Mouse (Mus musculus): ENCODE measurements at regions not wholly inside any gene's neighbourhood (a gene's known extent, or its start where the extent isn't known, plus 50 kb on each side); places are given as distances from the start of the nearest gene placed in this dataset.

DNA sequence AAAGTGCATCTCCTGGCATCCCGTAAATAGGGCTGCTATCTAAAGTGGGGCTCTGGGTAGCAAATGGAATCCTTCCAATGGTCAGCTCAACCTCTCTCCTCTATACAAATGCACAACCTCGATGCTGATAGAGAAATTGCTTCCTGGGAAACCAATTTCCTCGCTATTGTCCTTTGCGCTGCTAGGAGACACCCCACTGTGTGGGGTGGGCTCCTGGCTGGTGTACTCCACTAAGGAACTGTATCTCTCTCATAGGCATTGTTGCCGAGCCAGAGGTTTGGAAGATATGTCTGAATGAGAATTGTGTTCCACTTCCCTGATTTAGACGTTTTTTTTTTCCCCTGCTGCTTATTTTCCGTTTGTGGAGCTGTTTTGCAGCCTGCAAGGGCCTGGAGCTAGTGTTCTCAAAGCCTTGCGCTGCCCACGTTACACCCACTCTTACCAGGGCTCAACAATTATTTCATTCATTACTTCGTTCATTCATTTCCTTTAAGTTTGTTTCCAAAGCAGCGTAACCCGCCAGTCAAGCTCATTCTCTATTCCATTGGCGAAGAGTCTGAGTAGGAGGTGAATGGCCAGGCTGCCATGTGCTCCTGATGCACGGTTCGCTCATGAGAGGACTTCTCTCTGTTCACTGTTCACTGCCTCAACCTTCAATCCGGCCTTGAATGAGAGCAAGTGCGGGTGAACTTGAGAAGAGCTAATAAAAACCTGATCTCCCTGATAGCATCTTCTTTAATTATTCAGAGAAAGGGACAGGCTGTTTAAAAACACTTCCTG lies 76.5 kb upstream of the Barx2 start:
- no peak overlapping the region for H3K27ac ChIP-seq (replicated peaks; ENCODE audit: low read depth, low read length)
- ATAC-seq (replicated peaks; ENCODE audit: insufficient number of reproducible peaks, low FRiP score, low TSS enrichment, low read depth) (no peak), DNase-seq (ENCODE audit: low spot score) (no peak)
- no peaks in the 10 kb centered on the region for H3K9me3 ChIP-seq (replicated peaks; ENCODE audit: control insufficient read depth, low read length)
- no peaks in the 10 kb centered on the region for H3K36me3 ChIP-seq (replicated peaks; ENCODE audit: control insufficient read depth, insufficient read depth, low read depth, low read length)
- H3K4me1 ChIP-seq (ENCODE audit: control insufficient read depth, insufficient read depth, low read length) = no peaks in the 10 kb centered on the region
- H3K4me3 ChIP-seq (ENCODE audit: low read depth, low read length) = no peak overlapping the region
- no peak overlapping the region for H3K9ac ChIP-seq (replicated peaks; ENCODE audit: low read length)
- no peak overlapping the region for H3K4me2 ChIP-seq (ENCODE audit: low read depth, low read length)
- no peaks in the 10 kb centered on the region for H3K27me3 ChIP-seq (ENCODE audit: control insufficient read depth, insufficient read depth, low read length)
- whole genome bisulfite sequencing = 51% methylated on average over 17 of the region's 17 CpGs

DNA sequence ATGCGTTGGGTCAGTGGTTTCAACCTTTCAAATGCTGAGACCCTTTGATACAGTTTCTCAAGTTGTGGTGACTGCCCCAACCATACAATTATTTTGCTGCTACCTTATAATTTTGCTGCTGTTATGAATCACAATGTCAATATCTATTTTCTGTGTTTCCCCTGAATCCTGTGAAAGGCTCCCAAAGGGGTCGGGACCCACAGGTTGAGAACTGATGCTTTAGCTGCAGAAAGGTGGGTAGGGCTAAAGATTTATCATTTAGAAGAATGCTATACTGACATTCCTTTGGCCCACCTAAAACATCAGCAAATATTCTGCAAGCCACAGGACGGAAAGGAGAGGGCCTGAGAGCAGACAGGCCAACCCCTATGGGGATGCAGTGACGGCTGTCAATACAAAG lies 77.2 kb upstream of the Barx2 start:
- H3K9ac ChIP-seq (replicated peaks; ENCODE audit: low read length) = no peak overlapping the region
- WGBS = 82% methylated on average over 4 of the region's 4 CpGs

DNA sequence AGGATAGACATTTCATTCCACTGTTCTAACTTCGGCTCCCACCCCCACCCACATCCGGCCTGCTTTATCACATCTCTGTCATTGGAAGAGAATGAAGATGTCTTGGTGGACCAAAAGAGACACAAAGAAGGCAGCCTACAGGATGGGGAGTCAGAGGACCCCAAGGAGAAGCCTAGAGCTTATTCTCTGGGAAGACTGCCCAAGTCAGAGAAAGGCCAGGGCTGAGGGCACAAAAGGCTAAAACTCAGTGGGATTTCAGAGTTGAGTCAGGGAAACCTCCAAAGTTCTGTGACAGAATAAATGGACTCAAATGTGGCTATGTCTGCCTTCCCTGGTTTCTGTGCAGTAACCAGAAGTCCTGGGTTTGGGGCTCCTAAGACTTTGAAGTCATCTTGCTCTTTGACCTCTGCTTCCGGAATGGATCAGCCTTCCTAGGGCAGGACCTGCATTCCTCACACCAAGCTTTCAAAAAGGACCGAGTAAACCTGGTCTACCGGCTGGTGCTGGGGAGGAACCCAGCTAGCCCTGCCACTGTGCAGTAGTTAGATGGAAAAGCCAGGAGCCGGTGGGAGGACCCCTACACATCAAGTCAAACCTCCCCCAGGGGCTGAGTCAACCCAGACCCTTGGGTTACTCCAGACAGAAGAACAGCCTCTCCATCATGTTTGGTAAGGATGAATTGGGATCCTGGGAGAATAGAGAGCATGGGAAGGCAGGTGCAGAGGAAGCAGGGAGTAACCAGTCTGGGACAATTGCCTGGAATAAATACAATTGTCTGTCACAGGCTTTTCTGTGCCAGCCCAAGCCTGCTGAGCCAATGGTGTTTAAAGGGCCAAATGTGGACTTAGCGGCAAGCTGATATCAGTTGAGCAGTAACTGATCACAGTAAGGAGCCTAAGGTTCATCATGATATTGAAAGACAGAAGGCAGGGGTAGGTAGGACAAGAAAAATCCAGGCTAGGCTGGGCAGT lies 80.7 kb upstream of the Barx2 start:
- H3K9me3 ChIP-seq (replicated peaks; ENCODE audit: control insufficient read depth, low read length) = no peaks in the 10 kb centered on the region
- no peak overlapping the region for H3K9ac ChIP-seq (replicated peaks; ENCODE audit: low read length)
- no peak overlapping the region for H3K4me2 ChIP-seq (ENCODE audit: low read depth, low read length)
- ATAC-seq (replicated peaks; ENCODE audit: insufficient number of reproducible peaks, low FRiP score, low TSS enrichment, low read depth) = no peak
- H3K4me3 ChIP-seq (ENCODE audit: low read depth, low read length) = no peak overlapping the region
- H3K36me3 ChIP-seq (replicated peaks; ENCODE audit: control insufficient read depth, insufficient read depth, low read depth, low read length) = no peaks in the 10 kb centered on the region
- no peak overlapping the region for H3K27ac ChIP-seq (replicated peaks; ENCODE audit: low read depth, low read length)
- no peaks in the 10 kb centered on the region for H3K27me3 ChIP-seq (ENCODE audit: control insufficient read depth, insufficient read depth, low read length)
- 56% methylated on average over 7 of the region's 7 CpGs for WGBS
- no peaks in the 10 kb centered on the region for H3K4me1 ChIP-seq (ENCODE audit: control insufficient read depth, insufficient read depth, low read length)
- no peak for DNase-seq (ENCODE audit: low spot score)

More for the DNA sequence above, 77.2 kb upstream of the Barx2 start:
- Histone ChIP-seq H3K4me3 (ENCODE audit: low read depth, low read length) (no peak overlapping the region), H3K27me3 (ENCODE audit: control insufficient read depth, insufficient read depth, low read length) (no peaks in the 10 kb centered on the region), H3K4me1 (ENCODE audit: control insufficient read depth, insufficient read depth, low read length) (no peaks in the 10 kb centered on the region), H3K27ac (replicated peaks; ENCODE audit: low read depth, low read length) (no peak overlapping the region), H3K4me2 (ENCODE audit: low read depth, low read length) (no peak overlapping the region), H3K36me3 (replicated peaks; ENCODE audit: control insufficient read depth, insufficient read depth, low read depth, low read length) (no peaks in the 10 kb centered on the region), H3K9me3 (replicated peaks; ENCODE audit: control insufficient read depth, low read length) (no peaks in the 10 kb centered on the region)
- DNase-seq (ENCODE audit: low spot score) = no peak
- ATAC-seq (replicated peaks; ENCODE audit: insufficient number of reproducible peaks, low FRiP score, low TSS enrichment, low read depth) = no peak

DNA sequence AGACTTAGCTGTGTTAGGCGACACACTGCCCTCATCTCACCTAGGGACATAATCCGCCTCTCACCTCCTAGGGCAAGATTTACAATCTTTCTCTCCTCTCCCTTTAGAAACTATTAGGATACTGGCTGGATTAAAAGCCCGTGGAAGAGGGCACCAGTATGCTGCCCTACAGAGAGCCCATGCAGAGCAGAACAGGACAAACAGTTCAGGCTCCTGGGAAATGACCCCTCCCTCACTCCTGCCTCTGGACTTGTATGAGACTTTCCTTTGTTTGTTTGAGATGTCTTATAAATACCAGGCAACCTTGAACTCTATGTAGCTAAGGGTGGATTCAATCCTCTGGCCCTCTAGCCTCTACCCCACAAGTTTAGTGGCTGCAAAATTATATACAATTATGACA lies 81.8 kb upstream of the Barx2 start:
- Histone ChIP-seq H3K4me3 (ENCODE audit: low read depth, low read length) (no peak overlapping the region), H3K9me3 (replicated peaks; ENCODE audit: control insufficient read depth, low read length) (no peaks in the 10 kb centered on the region), H3K27ac (replicated peaks; ENCODE audit: low read depth, low read length) (no peak overlapping the region), H3K27me3 (ENCODE audit: control insufficient read depth, insufficient read depth, low read length) (no peaks in the 10 kb centered on the region), H3K4me2 (ENCODE audit: low read depth, low read length) (no peak overlapping the region), H3K36me3 (replicated peaks; ENCODE audit: control insufficient read depth, insufficient read depth, low read depth, low read length) (no peaks in the 10 kb centered on the region), H3K4me1 (ENCODE audit: control insufficient read depth, insufficient read depth, low read length) (no peaks in the 10 kb centered on the region), H3K9ac (replicated peaks; ENCODE audit: low read length) (no peak overlapping the region)
- DNase-seq (ENCODE audit: low spot score) (no peak), ATAC-seq (replicated peaks; ENCODE audit: insufficient number of reproducible peaks, low FRiP score, low TSS enrichment, low read depth) (no peak)
- 69% methylated on average over 3 of the region's 3 CpGs for WGBS

DNA sequence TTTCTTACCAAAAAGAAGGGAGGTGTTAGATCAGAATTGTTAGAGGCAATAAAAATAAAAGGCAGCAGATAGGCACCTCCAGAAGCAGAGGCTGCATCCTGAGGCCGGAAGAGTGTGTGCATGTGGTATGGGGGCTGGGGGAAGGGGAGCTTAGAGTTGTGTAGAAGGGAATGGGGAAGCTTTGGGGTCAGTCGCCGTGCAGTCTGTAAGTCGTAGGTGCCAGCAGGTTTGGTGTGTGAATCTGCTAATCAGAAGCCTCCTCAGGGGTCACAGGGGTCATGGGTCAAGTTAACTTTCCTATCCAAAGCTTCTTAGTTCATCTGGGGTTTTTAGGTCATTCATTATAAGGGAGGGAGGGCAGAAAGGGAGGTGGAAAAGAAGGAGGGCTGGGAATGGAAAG lies 82.4 kb upstream of the Barx2 start:
- no peak for ATAC-seq (replicated peaks; ENCODE audit: insufficient number of reproducible peaks, low FRiP score, low TSS enrichment, low read depth)
- H3K4me2 ChIP-seq (ENCODE audit: low read depth, low read length) = no peak overlapping the region
- 26% methylated on average over 4 of the region's 4 CpGs for WGBS
- no peak overlapping the region for H3K4me3 ChIP-seq (ENCODE audit: low read depth, low read length)
- no peak overlapping the region for H3K9ac ChIP-seq (replicated peaks; ENCODE audit: low read length)
- H3K4me1 ChIP-seq (ENCODE audit: control insufficient read depth, insufficient read depth, low read length) = no peaks in the 10 kb centered on the region
- DNase-seq (ENCODE audit: low spot score) = no peak
- H3K27me3 ChIP-seq (ENCODE audit: control insufficient read depth, insufficient read depth, low read length) = no peaks in the 10 kb centered on the region
- no peak overlapping the region for H3K27ac ChIP-seq (replicated peaks; ENCODE audit: low read depth, low read length)
- H3K9me3 ChIP-seq (replicated peaks; ENCODE audit: control insufficient read depth, low read length) = no peaks in the 10 kb centered on the region
- H3K36me3 ChIP-seq (replicated peaks; ENCODE audit: control insufficient read depth, insufficient read depth, low read depth, low read length) = no peaks in the 10 kb centered on the region

DNA sequence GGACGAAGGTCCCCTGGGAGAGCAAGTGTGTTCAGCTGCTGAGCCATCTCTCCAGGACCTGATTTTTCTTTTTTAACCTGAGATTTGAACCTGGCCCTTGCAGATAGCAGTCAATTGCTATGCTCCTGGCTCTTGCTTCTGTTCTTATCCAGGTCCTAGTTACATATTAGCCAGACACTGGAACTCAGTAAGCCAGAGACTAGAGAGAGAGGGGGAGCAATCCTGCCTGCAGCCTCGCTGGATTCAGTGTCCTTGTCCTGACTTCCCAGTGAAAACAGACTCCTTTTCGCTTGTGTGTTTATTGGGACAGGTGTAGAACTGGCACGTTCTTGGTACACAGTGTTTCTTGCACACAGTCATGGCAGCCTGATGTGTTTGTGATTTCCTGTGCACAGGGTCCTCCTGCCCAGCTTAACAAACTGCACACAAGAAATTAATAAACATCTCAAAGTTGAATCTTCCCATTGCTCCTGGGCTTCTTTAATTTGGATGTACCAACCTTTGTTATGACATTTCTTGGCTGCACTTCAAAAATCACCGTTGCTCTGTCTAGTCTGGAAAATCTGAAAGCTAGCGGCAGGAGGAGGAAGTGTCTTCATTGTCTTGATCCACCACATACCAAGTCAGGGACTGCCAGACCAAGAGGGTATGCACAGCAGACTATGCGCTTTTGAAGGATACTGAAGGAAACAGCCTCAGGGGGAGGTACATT lies 83.4 kb upstream of the Barx2 start:
- Histone ChIP-seq H3K36me3 (replicated peaks; ENCODE audit: control insufficient read depth, insufficient read depth, low read depth, low read length) (no peaks in the 10 kb centered on the region), H3K27ac (replicated peaks; ENCODE audit: low read depth, low read length) (no peak overlapping the region), H3K4me1 (ENCODE audit: control insufficient read depth, insufficient read depth, low read length) (no peaks in the 10 kb centered on the region), H3K4me2 (ENCODE audit: low read depth, low read length) (no peak overlapping the region), H3K27me3 (ENCODE audit: control insufficient read depth, insufficient read depth, low read length) (no peaks in the 10 kb centered on the region), H3K9ac (replicated peaks; ENCODE audit: low read length) (no peak overlapping the region), H3K4me3 (ENCODE audit: low read depth, low read length) (no peak overlapping the region), H3K9me3 (replicated peaks; ENCODE audit: control insufficient read depth, low read length) (no peaks in the 10 kb centered on the region)
- DNase-seq (ENCODE audit: low spot score) = no peak
- ATAC-seq (replicated peaks; ENCODE audit: insufficient number of reproducible peaks, low FRiP score, low TSS enrichment, low read depth) = no peak
- WGBS = 68% methylated on average over 7 of the region's 7 CpGs

DNA sequence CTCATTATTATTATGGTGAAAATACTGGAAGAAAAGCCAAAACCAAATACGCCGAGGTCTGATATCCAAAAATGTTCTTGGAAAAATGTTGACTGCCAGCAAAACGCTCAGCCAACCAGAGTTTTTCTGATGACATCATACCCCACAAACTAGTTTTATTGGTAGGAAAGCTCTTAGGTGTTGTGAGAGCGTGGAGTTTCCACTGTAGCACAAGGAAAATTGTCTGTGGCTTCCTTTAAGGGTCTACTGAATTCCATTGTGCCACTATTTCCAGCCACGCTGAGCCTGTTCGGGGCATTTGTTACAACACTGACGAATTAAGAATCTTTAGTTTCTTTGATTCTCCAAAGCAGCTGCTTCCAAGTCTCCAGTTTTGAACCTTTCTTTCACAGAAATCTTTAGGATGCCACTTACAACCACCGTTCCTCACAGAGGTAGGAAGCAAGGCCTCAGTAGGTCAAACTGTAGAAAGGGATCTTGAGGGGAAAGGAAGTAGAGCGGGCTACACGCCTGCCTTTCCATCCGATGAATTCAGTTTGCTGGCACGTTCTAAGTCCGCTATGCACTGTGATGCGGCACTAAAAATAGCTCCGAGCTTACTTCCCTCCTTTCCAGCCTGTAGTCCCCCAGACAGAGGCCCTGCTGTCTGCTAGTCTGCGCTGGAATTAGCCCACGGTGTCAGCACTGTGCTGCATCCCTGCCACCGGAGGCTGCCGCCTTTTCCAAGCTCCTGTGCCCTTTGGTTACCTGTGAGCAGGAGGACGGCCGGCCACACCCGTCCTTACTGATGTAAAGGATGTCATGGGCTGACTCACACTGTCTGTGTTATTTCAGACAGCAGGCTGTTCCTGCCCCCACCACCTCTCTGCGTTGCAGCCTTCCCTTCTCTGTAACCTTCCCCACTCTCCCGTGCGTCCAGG lies 84.2 kb upstream of the Barx2 start:
- Histone ChIP-seq H3K4me3 (ENCODE audit: low read depth, low read length) (no peak overlapping the region), H3K9ac (replicated peaks; ENCODE audit: low read length) (no peak overlapping the region), H3K9me3 (replicated peaks; ENCODE audit: control insufficient read depth, low read length) (no peaks in the 10 kb centered on the region), H3K27ac (replicated peaks; ENCODE audit: low read depth, low read length) (no peak overlapping the region), H3K36me3 (replicated peaks; ENCODE audit: control insufficient read depth, insufficient read depth, low read depth, low read length) (no peaks in the 10 kb centered on the region), H3K4me1 (ENCODE audit: control insufficient read depth, insufficient read depth, low read length) (no peaks in the 10 kb centered on the region), H3K4me2 (ENCODE audit: low read depth, low read length) (peak overlapping the region; percentile 7; the same call in 1 of the 2 replicates), H3K27me3 (ENCODE audit: control insufficient read depth, insufficient read depth, low read length) (no peaks in the 10 kb centered on the region)
- ATAC-seq (replicated peaks; ENCODE audit: insufficient number of reproducible peaks, low FRiP score, low TSS enrichment, low read depth) (0 out of 2 replicates have a peak, but pooled peaks have one; percentile 52), DNase-seq (ENCODE audit: low spot score) (peak; percentile 30)
- WGBS = 47% methylated on average over 25 of the region's 25 CpGs
